Mouse (Mus musculus) midbrain, embryonic 14.5 days (tissue): Measurements from ENCODE around the gene Zar1l. TPM values are rescaled to one million over a fixed set of nuclear protein-coding genes. Genes with fewer than 3 reads are reported as not detected.

ENCODE experiments used
- ATAC-seq: fragments of 200-750 bp; cut with Nextera tagmentation; 2 replicates; pipeline ENCODE4 v1.8.0; 2017; ENCODE audit warnings: moderate number of reproducible peaks, moderate library complexity; ENCODE audit not compliant: low FRiP score, low TSS enrichment
- DNase-seq: peaks from one replicate; pipeline ENCODE4 v3.0.0-alpha.2; 2015
- H3K27ac ChIP-seq: fragments of 300-500 bp; sonication (generic); replicated peaks from 2 replicates; pipeline ENCODE4 v1.5.1; 2014; ENCODE audit warnings: mild to moderate bottlenecking, low read depth, low read length, moderate library complexity
- H3K27me3 ChIP-seq: fragments of 300-500 bp; sonication (generic); 2 replicates; pipeline ENCODE4 v1.6.1; 2014; ENCODE audit warnings: low read length, control low read depth, mixed read lengths; ENCODE audit not compliant: control insufficient read depth, insufficient read depth
- H3K36me3 ChIP-seq: fragments of 300-500 bp; sonication (generic); 2 replicates; pipeline ENCODE4 v1.6.1; 2014; ENCODE audit warnings: low read length, control low read depth; ENCODE audit not compliant: control insufficient read depth, insufficient read depth
- H3K4me1 ChIP-seq: fragments of 300-500 bp; sonication (generic); 2 replicates; pipeline ENCODE4 v1.6.1; 2014; ENCODE audit warnings: mild to moderate bottlenecking, antibody characterized with exemption, low read length, control low read depth; ENCODE audit not compliant: control insufficient read depth, insufficient read depth
- H3K4me2 ChIP-seq: fragments of 300-500 bp; sonication (generic); 2 replicates; pipeline ENCODE4 v1.6.1; 2014; ENCODE audit warnings: mild to moderate bottlenecking, low read length, moderate library complexity
- H3K4me3 ChIP-seq: fragments of 300-500 bp; sonication (generic); replicated peaks from 2 replicates; pipeline ENCODE4 v1.5.1; 2014; ENCODE audit warnings: low read depth, low read length
- H3K9ac ChIP-seq: fragments of 300-500 bp; sonication (generic); replicated peaks from 2 replicates; pipeline ENCODE4 v1.6.1; 2014; ENCODE audit warnings: mild to moderate bottlenecking, low read length, moderate library complexity
- H3K9me3 ChIP-seq: fragments of 300-500 bp; sonication (generic); 2 replicates; pipeline ENCODE4 v1.6.1; 2016; ENCODE audit warnings: low read length, control low read depth, mixed read lengths; ENCODE audit not compliant: control insufficient read depth
- WGBS: fragments of 180-500 bp; shearing (Covaris S2); extraction: QIAGEN DNeasy Blood & Tissue Kit; methylation state at CpG from one replicate; pipeline ENCODE4 v1.1.7; 2014; 5-methylcytosine and 5-hydroxymethylcytosine counted together
- polyA plus RNA-seq: library from polyadenylated mRNA; unstranded; fragments of >200 nt; fragmentation: Nextera tagmentation; extraction: Ambion mirVana; gene quantifications from 2 replicates; pipeline ENCODE4 v1.2.1, GENCODE M21; 2014

The Zar1l gene
- polyA plus RNA-seq, 1 experiment from 2014 or later, result not detected

DNA sequence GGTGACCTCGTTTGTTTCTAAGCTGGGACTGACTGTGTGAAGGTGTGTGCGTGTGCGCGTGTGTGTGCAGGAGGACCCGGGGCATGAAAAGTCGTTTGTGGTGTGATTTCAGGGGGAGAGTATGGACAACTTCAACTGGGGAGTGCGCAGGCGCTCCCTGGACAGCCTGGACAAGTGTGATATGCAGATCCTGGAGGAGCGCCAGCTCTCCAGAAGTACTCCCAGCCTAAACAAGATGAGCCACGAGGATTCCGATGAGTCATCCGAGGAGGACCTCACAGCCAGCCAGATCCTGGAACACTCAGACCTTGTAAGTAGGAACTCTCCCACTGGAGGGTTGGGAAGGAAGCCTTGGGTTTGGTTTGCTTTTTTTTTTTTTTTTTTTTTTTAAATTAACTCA, 51.8 kb downstream of the Zar1l start:
- no peaks in the 10 kb centered on the region for H3K9me3 ChIP-seq
- H3K27me3 ChIP-seq, result no peaks in the 10 kb centered on the region
- DNase-seq (peak; percentile 21), ATAC-seq (no peak)
- H3K9ac ChIP-seq, result no peak overlapping the region
- H3K27ac ChIP-seq, result no peak overlapping the region
- H3K4me1 ChIP-seq, result no peaks in the 10 kb centered on the region
- WGBS, result 87% methylated on average over 12 of the region's 12 CpGs
- H3K4me2 ChIP-seq, result no peak overlapping the region
- peaks cover 21% of the 10 kb centered on the region for H3K36me3 ChIP-seq
- H3K4me3 ChIP-seq, result no peak overlapping the region

GRCm38 (mm10) chr5:150465218-150465617, 52.7 kb downstream of the Zar1l start:
- H3K4me3 ChIP-seq, result no peak overlapping the region
- ATAC-seq (no peak), DNase-seq (no peak)
- peaks cover 26% of the 10 kb centered on the region for H3K36me3 ChIP-seq
- no peak overlapping the region for H3K4me2 ChIP-seq
- H3K9me3 ChIP-seq, result no peaks in the 10 kb centered on the region
- no peak overlapping the region for H3K9ac ChIP-seq
- no peak overlapping the region for H3K27ac ChIP-seq
- no peaks in the 10 kb centered on the region for H3K27me3 ChIP-seq
- WGBS, result 89% methylated on average over 6 of the region's 6 CpGs
- H3K4me1 ChIP-seq, result no peaks in the 10 kb centered on the region

- ATAC-seq (no peak), DNase-seq (no peak)
- no peak overlapping the region for H3K4me2 ChIP-seq
- 69% methylated on average over 3 of the region's 3 CpGs for WGBS
- H3K27ac ChIP-seq, result no peak overlapping the region
- H3K9ac ChIP-seq, result no peak overlapping the region
- H3K4me1 ChIP-seq, result no peaks in the 10 kb centered on the region
- H3K36me3 ChIP-seq, result peaks cover 28% of the 10 kb centered on the region
- H3K4me3 ChIP-seq, result no peak overlapping the region
- no peaks in the 10 kb centered on the region for H3K27me3 ChIP-seq
- 0 out of 2 replicates have a peak, but pooled peaks cover 3% of the 10 kb centered on the region for H3K9me3 ChIP-seq
Observed at GRCm38 (mm10) chr5:150464721-150465120, 53.2 kb downstream of the Zar1l start.

DNA sequence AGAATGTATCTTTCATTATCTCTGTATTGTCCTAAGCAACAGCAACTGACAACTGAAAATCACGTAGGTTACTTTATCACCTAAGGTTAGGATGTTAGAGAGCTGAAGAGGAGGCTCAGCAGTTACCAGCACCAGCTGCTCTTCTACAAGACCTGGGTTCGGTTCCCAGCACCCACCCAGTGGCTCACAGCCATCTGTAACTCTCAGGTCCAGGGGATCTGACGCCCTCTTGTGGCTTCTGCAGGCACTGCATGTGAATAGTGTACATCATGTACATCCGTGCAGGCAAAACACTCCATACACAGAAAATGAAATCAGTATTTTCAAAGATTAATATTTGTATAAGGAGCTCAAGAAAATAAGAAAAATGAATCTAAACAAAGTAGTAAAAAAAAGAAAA, 58.2 kb downstream of the Zar1l start:
- 0 out of 2 replicates have a peak, but pooled peaks cover 4% of the 10 kb centered on the region for H3K9me3 ChIP-seq
- no peak overlapping the region for H3K27ac ChIP-seq
- 79% methylated on average over 4 of the region's 4 CpGs for WGBS
- ATAC-seq, result no peak
- H3K36me3 ChIP-seq, result peaks cover 51% of the 10 kb centered on the region
- no peaks in the 10 kb centered on the region for H3K27me3 ChIP-seq
- H3K4me3 ChIP-seq, result no peak overlapping the region
- H3K9ac ChIP-seq, result no peak overlapping the region
- H3K4me1 ChIP-seq, result no peaks in the 10 kb centered on the region
- H3K4me2 ChIP-seq, result no peak overlapping the region
- no peak for DNase-seq

DNA sequence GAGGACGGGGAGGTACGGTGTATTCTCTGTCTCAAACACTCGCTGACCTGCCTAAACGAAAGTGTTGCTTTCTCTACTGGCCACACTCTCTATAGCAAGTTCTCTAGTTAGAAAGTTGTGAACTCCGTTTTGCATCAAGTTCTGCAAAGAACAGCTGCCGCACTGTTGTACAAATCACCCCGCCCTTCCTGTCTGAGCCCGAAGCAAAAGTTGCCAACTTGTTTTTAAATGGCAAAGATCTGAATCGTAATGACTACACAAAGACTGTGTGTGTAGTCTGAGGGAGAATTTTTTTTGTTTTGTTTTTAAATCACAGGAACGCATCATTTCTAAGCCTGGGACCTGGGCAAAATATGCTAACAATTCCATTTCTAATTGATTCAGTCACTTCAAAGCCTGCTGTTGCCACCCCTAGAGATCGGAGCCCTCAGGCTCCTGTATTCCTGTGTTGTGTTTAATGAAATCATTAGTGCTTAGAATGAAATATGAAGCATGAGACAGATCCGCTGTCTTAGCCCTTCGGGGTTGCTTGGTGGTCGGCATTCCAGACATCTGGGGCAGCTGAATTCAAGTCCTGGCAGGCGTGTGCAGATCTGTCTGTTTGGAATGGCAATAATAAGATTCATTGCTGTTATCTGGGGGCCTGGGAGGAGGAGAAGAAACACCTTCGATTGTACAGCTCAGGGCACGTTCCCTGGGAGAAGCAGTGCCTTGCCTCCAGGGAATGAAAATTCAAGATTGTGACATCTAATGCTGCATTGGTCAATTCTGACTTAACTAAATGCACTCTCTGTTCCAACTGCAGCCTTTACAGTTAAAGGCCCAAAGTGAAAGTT, 59.8 kb downstream of the Zar1l start:
- Histone ChIP-seq H3K27me3 (no peaks in the 10 kb centered on the region), H3K4me3 (no peak overlapping the region), H3K9ac (no peak overlapping the region), H3K4me1 (no peaks in the 10 kb centered on the region), H3K9me3 (0 out of 2 replicates have a peak, but pooled peaks cover 4% of the 10 kb centered on the region), H3K4me2 (no peak overlapping the region), H3K27ac (no peak overlapping the region), H3K36me3 (peaks cover 61% of the 10 kb centered on the region)
- WGBS, result 64% methylated on average over 17 of the region's 17 CpGs
- peak; percentile 67 for DNase-seq
- peak; percentile 46; the same call in 1 of the 2 replicates for ATAC-seq

DNA sequence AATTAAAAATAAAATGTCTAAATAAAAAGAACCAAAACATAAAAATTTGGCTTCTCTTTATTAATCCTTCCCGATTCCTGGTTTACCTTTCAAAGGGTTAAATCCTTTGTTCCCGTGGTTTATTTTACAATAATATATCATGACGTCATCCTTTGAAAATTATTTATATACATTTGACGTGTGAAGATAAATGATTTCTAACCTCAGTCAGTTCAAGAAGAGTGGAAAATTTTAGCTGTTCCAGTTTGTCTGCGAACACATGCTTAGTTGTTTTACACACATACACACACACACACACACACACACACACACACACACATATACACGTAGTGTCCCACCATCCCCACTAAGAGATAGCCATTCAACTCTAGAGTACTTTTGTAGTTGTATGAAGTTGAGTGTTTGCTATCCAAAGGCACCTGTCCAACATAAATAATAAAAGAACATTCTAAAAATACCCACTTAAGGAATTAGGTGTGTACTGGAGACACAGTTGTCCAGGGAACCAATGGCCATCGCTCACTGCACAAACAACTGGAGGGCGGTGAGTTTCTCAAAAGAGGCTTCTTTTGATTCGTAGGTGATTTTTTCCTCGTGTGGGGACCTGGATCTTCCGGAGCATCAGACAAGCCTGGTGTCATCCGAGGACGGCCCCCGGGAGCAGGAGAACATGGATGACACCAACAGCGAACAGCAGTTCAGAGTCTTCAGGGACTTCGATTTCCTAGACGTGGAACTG, 60.6 kb downstream of the Zar1l start:
- peaks cover 69% of the 10 kb centered on the region for H3K36me3 ChIP-seq

More for the DNA sequence above, 60.6 kb downstream of the Zar1l start:
- DNase-seq (no peak), ATAC-seq (no peak)
- H3K9me3 ChIP-seq, result 0 out of 2 replicates have a peak, but pooled peaks cover 4% of the 10 kb centered on the region
- H3K4me2 ChIP-seq, result no peak overlapping the region
- H3K27me3 ChIP-seq, result no peaks in the 10 kb centered on the region
- no peak overlapping the region for H3K27ac ChIP-seq
- H3K4me3 ChIP-seq, result no peak overlapping the region
- H3K4me1 ChIP-seq, result no peaks in the 10 kb centered on the region
- no peak overlapping the region for H3K9ac ChIP-seq
- 88% methylated on average over 17 of the region's 17 CpGs for WGBS

Other genes starting within 250 kb of the Zar1l start
- gene Brca2, start 4.5 kb upstream of the Zar1l start, polyA plus RNA-seq, result 11.2 and 12.1 TPM in 2 replicates
- 12.9 and 17.2 TPM in 2 replicates for gene N4bp2l1, start 79.0 kb upstream of the Zar1l start, polyA plus RNA-seq
- gene N4bp2l2, start 148.0 kb upstream of the Zar1l start, polyA plus RNA-seq, result 31.6 and 33.8 TPM in 2 replicates
- gene Pds5b, start 155.6 kb upstream of the Zar1l start, polyA plus RNA-seq, result 38.2 and 46.7 TPM in 2 replicates